Mouse (Mus musculus) liver, embryonic 14.5 days (tissue): ENCODE results near the gene Fgfr2.

Experiments used
- CTCF ChIP-seq: IDR thresholded peaks from 2 replicates; pipeline ENCODE4 v1.5.1; 2016; ENCODE audit warnings: antibody characterized with exemption, low read depth, control low read depth
- EP300 ChIP-seq: IDR thresholded peaks from 2 replicates; pipeline ENCODE4 v1.6.1; 2016; ENCODE audit warnings: antibody characterized with exemption, low read depth

GRCm38 (mm10) chr7:131417605-131418004 lies 1705.5 kb downstream of the Fgfr2 start:
- TF ChIP-seq CTCF (no peak), EP300 (no peak)
